Mouse (Mus musculus) cerebellum, postnatal 36 days (tissue): ENCODE data around the gene Sdhc.
"Not testable (repeated sequence)": the region's sequence is repeated elsewhere in the genome, so short reads cannot be mapped to it uniquely, and the experiment has no call there.

Experiments
- DNase-seq, 2 experiments: peaks; one replicate each; pipeline ENCODE4 v3.0.0; 2021 to 2022; ENCODE audit warnings: mixed read lengths in 2 of 2

The Sdhc gene

DNA sequence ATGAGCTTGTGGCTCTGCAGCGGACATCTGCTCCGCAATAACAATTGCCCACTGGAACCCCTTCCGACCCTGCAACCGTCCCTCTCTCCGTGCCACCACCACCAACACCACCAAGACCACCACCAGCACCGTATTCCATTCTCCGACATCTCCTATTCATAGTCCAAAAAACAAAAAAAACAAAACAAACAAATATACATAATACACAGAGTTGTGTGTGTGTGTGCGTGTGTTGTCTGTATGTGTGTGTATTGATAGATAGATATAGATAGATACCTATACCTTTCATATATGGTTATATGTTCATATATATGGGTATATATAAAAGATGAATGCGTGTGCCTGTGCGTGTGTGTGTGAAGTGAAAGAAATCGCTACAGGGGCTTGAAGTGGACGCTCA is 72.0 kb downstream of the Sdhc start:
- not testable (repeated sequence) for DNase-seq

DNA sequence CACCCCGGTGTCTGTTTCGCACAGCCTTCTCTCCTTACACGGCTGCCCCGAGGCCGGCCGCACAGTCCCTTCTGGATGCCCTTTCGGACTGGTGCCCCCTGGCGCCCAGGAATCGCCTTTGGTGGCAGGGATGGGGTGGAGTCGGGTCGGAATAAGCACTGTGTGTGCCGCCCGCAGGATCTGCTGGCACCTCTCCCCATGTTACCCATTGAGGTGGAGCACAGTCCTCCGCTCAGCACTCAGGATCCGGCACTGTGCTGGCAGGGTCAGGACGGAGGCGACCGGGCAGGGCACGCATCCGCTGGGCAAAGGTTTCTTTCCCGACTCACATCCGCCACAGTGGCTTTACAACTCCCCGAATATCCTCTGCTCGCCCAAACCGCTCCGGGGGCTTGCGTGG is 72.4 kb downstream of the Sdhc start:
- DNase-seq, result peak; percentile 22 to 36

DNA sequence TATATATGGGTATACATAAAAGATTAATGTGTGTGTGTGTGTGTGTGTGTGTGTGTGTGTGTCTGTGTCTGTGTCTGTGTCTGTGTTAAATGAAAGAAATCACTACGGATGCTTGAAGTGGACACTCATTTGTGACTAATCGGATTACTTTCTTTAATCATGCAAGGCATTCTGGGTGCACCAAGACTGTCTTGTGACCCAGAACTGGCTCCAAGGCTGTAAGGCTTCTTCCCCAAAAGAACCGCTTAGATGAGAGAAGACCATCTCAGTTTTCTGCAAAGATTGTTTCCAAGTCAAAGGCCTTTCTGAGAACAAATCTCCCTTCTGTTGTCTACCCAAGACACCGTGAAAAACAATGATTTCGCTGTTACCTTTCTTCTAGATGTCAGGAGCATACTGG is 73.2 kb downstream of the Sdhc start:
- DNase-seq, result not testable (repeated sequence)
